Mouse (Mus musculus) embryonic facial prominence, embryonic 10.5 days (tissue): ENCODE measurements around the gene Eng. TPM values are rescaled to one million over a fixed set of nuclear protein-coding genes. Genes with fewer than 3 reads are reported as not detected.

ENCODE experiments used
- DNase-seq: peaks from one replicate; pipeline ENCODE4 v3.0.0-alpha.2; 2017; ENCODE audit warnings: low spot score
- H3K27ac ChIP-seq: fragments of 300-500 bp; sonication (generic); replicated peaks from 2 replicates; pipeline ENCODE4 v1.5.1; 2016; ENCODE audit warnings: mild to moderate bottlenecking
- H3K27me3 ChIP-seq: fragments of 300-500 bp; sonication (generic); replicated peaks from 2 replicates; pipeline ENCODE4 v1.6.1; 2016; ENCODE audit warnings: low read depth, mild to moderate bottlenecking; ENCODE audit not compliant: poor library complexity, severe bottlenecking
- H3K36me3 ChIP-seq: fragments of 300-500 bp; sonication (generic); replicated peaks from 2 replicates; pipeline ENCODE4 v1.6.1; 2016; ENCODE audit warnings: mild to moderate bottlenecking, moderate library complexity
- H3K4me1 ChIP-seq: fragments of 300-500 bp; sonication (generic); 2 replicates; pipeline ENCODE4 v1.6.1; 2016
- H3K4me3 ChIP-seq: fragments of 300-500 bp; sonication (generic); 2 replicates; pipeline ENCODE4 v1.5.1; 2016; ENCODE audit warnings: mild to moderate bottlenecking, moderate library complexity
- H3K9me3 ChIP-seq: fragments of 300-500 bp; sonication (generic); 2 replicates; pipeline ENCODE4 v1.6.1; 2016; ENCODE audit warnings: mild to moderate bottlenecking
- WGBS: fragments of 180-500 bp; shearing (Covaris S2); methylation state at CpG from one replicate; pipeline ENCODE4 v1.1.7; 2016; 5-methylcytosine and 5-hydroxymethylcytosine counted together
- polyA plus RNA-seq: library from polyadenylated mRNA; unstranded; fragments of >200 nt; fragmentation: Nextera tagmentation; extraction: Ambion mirVana; gene quantifications from 2 replicates; pipeline ENCODE4 v1.2.1, GENCODE M21; 2016

The Eng gene
- polyA plus RNA-seq, 1 experiment from 2014 or later = 25.5 TPM

GRCm38 (mm10) chr2:32637778-32638281 lies 8.6 kb upstream of the Eng start:
- peak; percentile 53 for DNase-seq
- peak overlapping the region; percentile 83 for H3K27ac ChIP-seq

GRCm38 (mm10) chr2:32639632-32640031 lies 6.8 kb upstream of the Eng start:
- no peaks in the 10 kb centered on the region for H3K36me3 ChIP-seq
- peaks cover 44% of the 10 kb centered on the region for H3K4me1 ChIP-seq
- H3K27ac ChIP-seq = no peak overlapping the region
- 78% methylated on average over 1 of the region's 1 CpGs for WGBS
- no peaks in the 10 kb centered on the region for H3K9me3 ChIP-seq
- no peaks in the 10 kb centered on the region for H3K27me3 ChIP-seq
- no peak overlapping the region for H3K4me3 ChIP-seq
- DNase-seq = no peak

More at GRCm38 (mm10) chr2:32637778-32638281, 8.6 kb upstream of the Eng start:
- Histone ChIP-seq H3K4me3 (no peak overlapping the region), H3K36me3 (no peaks in the 10 kb centered on the region; the same call in 1 of the 2 replicates), H3K9me3 (no peaks in the 10 kb centered on the region), H3K4me1 (peaks cover 47% of the 10 kb centered on the region), H3K27me3 (no peaks in the 10 kb centered on the region)
- WGBS = 26% methylated on average over 11 of the region's 11 CpGs

DNA sequence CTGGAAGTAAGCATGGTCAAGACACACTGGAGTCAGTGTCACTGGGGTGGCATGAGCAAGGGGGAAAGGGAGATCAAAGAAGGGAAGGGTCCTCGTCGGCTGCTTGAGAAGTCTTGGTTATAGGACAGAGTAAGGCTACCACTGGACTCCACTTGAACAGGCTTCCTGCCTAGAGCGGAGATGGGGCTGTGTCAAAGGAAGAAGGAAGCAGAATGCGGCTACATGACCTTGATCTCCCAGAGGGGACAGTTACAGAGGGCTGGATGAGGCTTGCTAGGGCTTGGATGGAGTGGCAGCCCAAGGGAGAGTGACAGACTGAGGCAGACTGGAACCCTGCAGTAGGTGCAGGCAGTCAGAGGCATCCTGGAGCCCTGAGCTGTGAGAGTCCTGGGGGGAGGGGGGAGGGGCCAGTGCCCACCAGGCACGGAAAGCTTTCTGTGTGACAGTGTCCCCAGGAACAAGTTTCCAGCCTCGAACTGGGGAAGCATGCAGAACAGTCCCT lies 5.8 kb upstream of the Eng start:
- H3K36me3 ChIP-seq = no peaks in the 10 kb centered on the region
- peak overlapping the region; percentile 65 for H3K27ac ChIP-seq
- peaks cover 49% of the 10 kb centered on the region for H3K4me1 ChIP-seq
- H3K4me3 ChIP-seq = no peak overlapping the region
- WGBS = 62% methylated on average over 6 of the region's 6 CpGs
- no peaks in the 10 kb centered on the region for H3K9me3 ChIP-seq
- DNase-seq = no peak
- H3K27me3 ChIP-seq = no peaks in the 10 kb centered on the region

GRCm38 (mm10) chr2:32641810-32642209 lies 4.6 kb upstream of the Eng start:
- Histone ChIP-seq H3K9me3 (no peaks in the 10 kb centered on the region), H3K27ac (no peak overlapping the region), H3K4me1 (peaks cover 55% of the 10 kb centered on the region), H3K27me3 (no peaks in the 10 kb centered on the region), H3K36me3 (no peaks in the 10 kb centered on the region), H3K4me3 (no peak overlapping the region)
- no peak for DNase-seq
- 82% methylated on average over 5 of the region's 5 CpGs for WGBS

- WGBS = 74% methylated on average over 7 of the region's 7 CpGs
- peak overlapping the region; percentile 59 for H3K27ac ChIP-seq
- no peaks in the 10 kb centered on the region for H3K9me3 ChIP-seq
Observed at GRCm38 (mm10) chr2:32642813-32643212, 3.6 kb upstream of the Eng start.

GRCm38 (mm10) chr2:32644083-32644482 lies 2.3 kb upstream of the Eng start:
- Histone ChIP-seq H3K4me3 (no peak overlapping the region), H3K9me3 (no peaks in the 10 kb centered on the region), H3K36me3 (no peaks in the 10 kb centered on the region), H3K27ac (no peak overlapping the region), H3K4me1 (peaks cover 44% of the 10 kb centered on the region), H3K27me3 (no peaks in the 10 kb centered on the region)
- 84% methylated on average over 9 of the region's 9 CpGs for WGBS
- DNase-seq = no peak

More at GRCm38 (mm10) chr2:32642813-32643212, 3.6 kb upstream of the Eng start:
- no peaks in the 10 kb centered on the region for H3K36me3 ChIP-seq
- H3K27me3 ChIP-seq = no peaks in the 10 kb centered on the region
- no peak overlapping the region for H3K4me3 ChIP-seq
- peaks cover 49% of the 10 kb centered on the region for H3K4me1 ChIP-seq
- no peak for DNase-seq

DNA sequence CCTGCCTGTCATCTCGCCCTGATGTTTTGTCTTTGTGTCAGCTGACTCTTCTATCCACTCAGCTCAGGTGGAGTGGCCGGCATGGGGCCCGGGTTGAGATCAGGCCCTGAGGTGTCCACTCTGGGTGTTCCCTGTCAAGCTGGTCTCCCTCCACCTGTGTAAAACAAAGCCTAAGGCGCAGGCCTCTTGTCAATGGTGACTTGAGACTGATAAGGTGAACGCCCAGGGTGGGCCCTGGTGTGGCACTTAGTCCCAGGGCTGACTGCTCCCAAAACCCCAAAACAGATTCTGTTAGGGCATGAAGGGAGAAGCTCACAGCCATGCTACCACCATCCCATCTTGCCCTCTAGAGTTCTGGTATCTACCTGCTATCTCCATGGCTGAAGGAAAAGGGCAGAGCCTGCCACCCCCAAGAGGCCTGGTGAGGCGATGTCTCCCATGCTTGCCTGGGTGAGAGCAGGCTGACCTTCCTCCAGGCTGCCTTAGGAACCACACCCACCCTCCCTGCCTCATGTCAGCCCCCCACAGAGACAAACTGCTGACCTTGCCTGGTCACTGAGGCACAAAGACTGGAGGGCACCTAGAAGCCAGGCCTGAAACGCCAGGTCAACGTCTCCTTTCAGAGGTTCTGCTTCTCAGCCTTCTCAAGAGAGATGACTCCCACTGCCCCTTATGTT lies 1.5 kb upstream of the Eng start:
- 0 out of 2 replicates have a peak overlapping the region, but pooled peaks have one; percentile 85 for H3K27ac ChIP-seq
- no peaks in the 10 kb centered on the region for H3K27me3 ChIP-seq
- H3K9me3 ChIP-seq = no peaks in the 10 kb centered on the region
- no peaks in the 10 kb centered on the region for H3K36me3 ChIP-seq
- peaks cover 44% of the 10 kb centered on the region for H3K4me1 ChIP-seq
- H3K4me3 ChIP-seq = no peak overlapping the region
- no peak for DNase-seq
- WGBS = 86% methylated on average over 8 of the region's 8 CpGs

DNA sequence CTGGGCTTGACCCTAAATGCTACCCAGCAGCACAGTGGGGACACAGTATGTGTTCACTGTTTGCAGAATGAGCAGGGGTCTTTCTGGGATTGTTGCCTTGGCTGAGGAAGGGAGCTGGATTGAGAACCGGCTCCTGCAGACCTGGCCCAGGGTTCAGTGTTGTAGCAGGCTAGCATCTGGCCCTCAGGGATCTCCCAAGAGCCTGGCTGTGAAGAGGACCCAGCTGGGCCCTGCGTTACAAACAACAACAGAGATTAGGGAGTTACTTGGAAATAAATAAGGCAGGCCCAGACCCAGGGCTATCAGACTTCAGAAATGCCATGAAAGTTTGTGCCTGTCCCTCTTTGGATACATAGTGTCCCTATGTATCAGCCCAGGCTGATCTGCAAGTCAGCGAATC lies 748 bp upstream of the Eng start:
- no peak for DNase-seq
- H3K27ac ChIP-seq = peak overlapping the region; percentile 85
- no peak overlapping the region for H3K4me3 ChIP-seq
- no peaks in the 10 kb centered on the region for H3K9me3 ChIP-seq
- no peaks in the 10 kb centered on the region for H3K36me3 ChIP-seq
- WGBS = 71% methylated on average over 3 of the region's 3 CpGs
- no peaks in the 10 kb centered on the region for H3K27me3 ChIP-seq
- H3K4me1 ChIP-seq = peaks cover 41% of the 10 kb centered on the region

DNA sequence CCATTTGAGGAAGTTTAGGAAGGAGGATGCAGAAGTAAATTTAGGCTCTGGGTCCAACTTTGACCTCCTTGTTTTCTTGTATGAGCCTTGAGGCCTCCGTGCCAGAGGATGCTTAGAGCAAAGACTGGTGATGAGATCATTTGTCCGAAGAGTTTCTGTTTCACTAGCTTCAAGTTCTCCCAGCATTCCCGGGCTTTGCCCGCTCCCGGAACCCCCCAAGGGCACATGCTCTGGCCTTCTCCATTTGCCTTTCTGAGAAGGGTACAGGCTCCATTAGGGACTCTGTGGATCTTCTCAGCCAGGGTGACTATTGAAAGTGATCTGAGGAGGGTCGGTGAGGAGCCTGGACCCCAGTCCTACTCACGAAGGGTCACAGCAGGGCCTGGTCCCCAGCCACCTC lies 971 bp downstream of the Eng start:
- peak overlapping the region; percentile 46 for H3K4me3 ChIP-seq
- 90% methylated on average over 7 of the region's 7 CpGs for WGBS

GRCm38 (mm10) chr2:32653764-32654163 lies 7.4 kb downstream of the Eng start:
- Histone ChIP-seq H3K36me3 (no peaks in the 10 kb centered on the region), H3K27ac (peak overlapping the region; percentile 87), H3K9me3 (no peaks in the 10 kb centered on the region), H3K27me3 (no peaks in the 10 kb centered on the region), H3K4me3 (no peak overlapping the region), H3K4me1 (peaks cover 40% of the 10 kb centered on the region)
- DNase-seq = peak; percentile 33
- WGBS = 28% methylated on average over 7 of the region's 7 CpGs

More for the DNA sequence above, 971 bp downstream of the Eng start:
- DNase-seq = no peak
- Histone ChIP-seq H3K9me3 (no peaks in the 10 kb centered on the region), H3K27me3 (no peaks in the 10 kb centered on the region), H3K27ac (peak overlapping the region; percentile 66), H3K36me3 (no peaks in the 10 kb centered on the region), H3K4me1 (peaks cover 44% of the 10 kb centered on the region)

GRCm38 (mm10) chr2:32654743-32655393 lies 8.5 kb downstream of the Eng start:
- Histone ChIP-seq H3K27ac (peak overlapping the region; percentile 87), H3K36me3 (no peaks in the 10 kb centered on the region), H3K4me3 (no peak overlapping the region), H3K27me3 (no peaks in the 10 kb centered on the region), H3K9me3 (no peaks in the 10 kb centered on the region), H3K4me1 (peaks cover 41% of the 10 kb centered on the region)
- DNase-seq = peak; percentile 32
- 61% methylated on average over 14 of the region's 14 CpGs for WGBS

- peaks cover 41% of the 10 kb centered on the region for H3K4me1 ChIP-seq
- peak overlapping the region; percentile 8; the same call in 1 of the 2 replicates for H3K4me3 ChIP-seq
- peak overlapping the region; percentile 87 for H3K27ac ChIP-seq
- no peaks in the 10 kb centered on the region for H3K9me3 ChIP-seq
- H3K27me3 ChIP-seq = no peaks in the 10 kb centered on the region
- H3K36me3 ChIP-seq = no peaks in the 10 kb centered on the region
- 84% methylated on average over 3 of the region's 3 CpGs for WGBS
- no peak for DNase-seq
Observed at GRCm38 (mm10) chr2:32655394-32655744, 9.0 kb downstream of the Eng start.

DNA sequence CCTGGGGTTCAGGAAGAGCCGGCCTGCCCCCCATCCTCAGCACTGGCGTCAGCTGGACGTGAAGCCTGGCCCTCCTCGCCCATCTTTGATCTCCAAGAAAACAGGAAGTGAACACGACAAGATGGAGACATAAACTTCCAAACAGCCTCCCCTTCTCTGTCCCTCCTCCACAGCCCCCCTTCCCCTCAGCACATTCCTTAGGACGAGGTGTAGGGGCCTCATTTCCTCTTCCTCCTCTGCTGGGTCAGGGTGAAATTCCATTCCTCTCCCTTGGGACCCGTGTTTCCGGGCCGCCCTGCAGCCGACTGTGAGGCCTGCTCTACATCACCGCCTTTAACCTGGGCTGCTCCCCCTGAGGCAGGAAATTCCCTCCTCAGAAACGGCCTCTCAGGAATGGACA lies 9.4 kb downstream of the Eng start:
- H3K27ac ChIP-seq = peak overlapping the region; percentile 87
- 29% methylated on average over 12 of the region's 12 CpGs for WGBS

More for the DNA sequence above, 9.4 kb downstream of the Eng start:
- DNase-seq = peak; percentile 85
- H3K4me1 ChIP-seq = peaks cover 41% of the 10 kb centered on the region
- H3K36me3 ChIP-seq = no peaks in the 10 kb centered on the region
- H3K27me3 ChIP-seq = no peaks in the 10 kb centered on the region
- H3K9me3 ChIP-seq = no peaks in the 10 kb centered on the region
- H3K4me3 ChIP-seq = peak overlapping the region; percentile 8; the same call in 1 of the 2 replicates
